Mouse (Mus musculus): ENCODE results near the gene Akap2. TPM values are rescaled to one million over a fixed set of nuclear protein-coding genes. Genes with fewer than 3 reads are reported as not detected.

The Akap2 gene
- polyA plus RNA-seq, 1 experiment from 2014 or later = 2.2 TPM

DNA sequence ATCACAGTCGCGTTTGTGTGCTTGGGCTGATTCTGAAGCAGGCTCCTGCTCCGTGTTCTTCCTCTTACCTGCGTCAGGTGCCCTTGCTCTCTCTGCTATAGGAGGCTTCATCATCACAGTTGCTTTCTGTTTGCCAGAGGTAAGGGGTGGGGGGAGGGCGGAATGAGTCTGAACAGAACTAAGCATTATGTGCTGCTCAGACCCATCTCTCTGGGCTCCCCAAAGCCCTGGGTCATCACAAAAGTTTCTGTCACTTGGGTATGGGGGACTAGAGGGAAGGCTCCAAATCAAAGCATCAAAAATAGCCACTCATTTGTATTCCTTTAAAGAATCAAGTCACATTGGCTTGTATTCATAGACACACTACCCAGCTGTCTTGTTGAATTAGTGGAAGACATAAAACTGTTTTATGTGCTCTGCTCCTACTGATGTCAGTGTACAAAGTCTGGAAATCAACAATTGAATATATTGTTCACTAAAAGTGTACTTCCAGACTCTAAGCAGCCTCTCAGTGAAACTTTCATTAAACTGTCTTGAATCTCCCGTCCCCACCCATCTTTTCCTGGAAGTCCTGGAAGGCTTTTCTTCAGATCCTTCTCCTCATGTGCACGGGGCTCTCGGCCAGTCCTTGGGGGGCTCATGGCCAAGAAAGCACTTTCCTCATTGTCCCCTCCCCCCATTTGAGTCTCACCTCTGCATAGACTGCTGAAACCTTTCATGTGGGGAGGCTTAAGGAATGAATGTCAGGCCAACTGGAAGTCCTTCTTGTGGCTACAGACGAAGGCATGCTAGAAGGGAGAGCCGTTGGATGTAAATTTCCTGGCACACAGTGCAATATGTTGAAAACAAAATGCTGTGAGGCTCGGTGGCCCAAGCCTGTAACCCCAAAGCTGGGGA lies 13.6 kb upstream of the Akap2 start:
- no peak overlapping the region for H3K4me3 ChIP-seq (replicated peaks)
- H3K36me3 ChIP-seq (replicated peaks) = no peaks in the 10 kb centered on the region
- WGBS (ENCODE audit: insufficient replicate concordance) = 62% methylated on average over 11 of the region's 11 CpGs

DNA sequence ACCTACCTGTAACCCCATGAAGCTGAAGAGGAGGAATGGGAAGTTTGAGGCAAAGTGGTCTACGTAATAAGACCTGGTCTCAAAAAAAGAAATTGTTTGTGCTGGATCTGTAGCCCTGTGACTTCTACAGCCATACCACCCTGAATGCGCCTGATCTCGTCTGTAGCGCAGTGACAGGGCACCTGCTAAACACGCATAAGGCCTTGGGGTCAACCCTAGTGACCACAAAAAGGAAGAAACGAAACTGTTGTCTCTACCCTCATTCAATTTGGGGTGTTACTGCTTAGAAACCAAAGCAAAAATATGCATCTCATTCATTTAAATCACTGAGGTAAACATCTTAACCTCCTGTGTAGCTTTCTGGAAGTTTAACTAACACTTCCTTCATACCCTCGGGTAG lies 12.9 kb upstream of the Akap2 start:
- no peak overlapping the region for H3K4me3 ChIP-seq (replicated peaks)
- H3K9me3 ChIP-seq (replicated peaks) = no peaks in the 10 kb centered on the region
- WGBS (ENCODE audit: insufficient replicate concordance) = 64% methylated on average over 7 of the region's 7 CpGs
- no peaks in the 10 kb centered on the region for H3K36me3 ChIP-seq (replicated peaks)
- no peaks in the 10 kb centered on the region for H3K27me3 ChIP-seq
- H3K4me2 ChIP-seq = no peak overlapping the region
- no peak overlapping the region for H3K9ac ChIP-seq
- H3K4me1 ChIP-seq (replicated peaks) = no peaks in the 10 kb centered on the region
- H3K27ac ChIP-seq (replicated peaks) = no peak overlapping the region
- ATAC-seq (ENCODE audit: insufficient read depth) = no peak

More for the DNA sequence above, 13.6 kb upstream of the Akap2 start:
- H3K4me2 ChIP-seq = no peak overlapping the region
- H3K27ac ChIP-seq (replicated peaks) = no peak overlapping the region
- no peaks in the 10 kb centered on the region for H3K4me1 ChIP-seq (replicated peaks)
- H3K9ac ChIP-seq = no peak overlapping the region
- H3K9me3 ChIP-seq (replicated peaks) = no peaks in the 10 kb centered on the region
- no peaks in the 10 kb centered on the region for H3K27me3 ChIP-seq
- ATAC-seq (ENCODE audit: insufficient read depth) = no peak

DNA sequence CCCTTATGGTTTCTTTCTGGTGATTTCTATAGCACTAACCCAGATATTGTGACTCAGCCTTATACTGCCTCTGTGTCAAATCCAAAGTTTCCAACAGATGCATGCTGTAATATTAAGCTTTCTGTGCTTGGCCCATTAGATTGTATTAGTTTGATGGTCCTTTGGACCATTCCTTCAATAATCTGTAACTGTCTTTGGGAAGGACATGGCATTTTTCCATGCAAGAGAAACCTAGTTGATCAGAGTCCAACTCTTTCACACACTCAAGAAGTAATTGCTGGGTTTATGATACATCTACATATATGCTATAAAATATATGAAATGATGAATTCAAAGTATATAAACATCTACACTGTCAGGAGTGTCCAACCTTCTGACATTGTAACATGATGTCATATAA lies 1.6 kb upstream of the Akap2 start:
- Histone ChIP-seq H3K4me3 (replicated peaks) (no peak overlapping the region), H3K27me3 (no peaks in the 10 kb centered on the region), H3K36me3 (replicated peaks) (no peaks in the 10 kb centered on the region), H3K4me1 (replicated peaks) (no peaks in the 10 kb centered on the region), H3K4me2 (no peak overlapping the region), H3K27ac (replicated peaks) (no peak overlapping the region), H3K9ac (no peak overlapping the region), H3K9me3 (replicated peaks) (no peaks in the 10 kb centered on the region)
- no peak for ATAC-seq (ENCODE audit: insufficient read depth)

DNA sequence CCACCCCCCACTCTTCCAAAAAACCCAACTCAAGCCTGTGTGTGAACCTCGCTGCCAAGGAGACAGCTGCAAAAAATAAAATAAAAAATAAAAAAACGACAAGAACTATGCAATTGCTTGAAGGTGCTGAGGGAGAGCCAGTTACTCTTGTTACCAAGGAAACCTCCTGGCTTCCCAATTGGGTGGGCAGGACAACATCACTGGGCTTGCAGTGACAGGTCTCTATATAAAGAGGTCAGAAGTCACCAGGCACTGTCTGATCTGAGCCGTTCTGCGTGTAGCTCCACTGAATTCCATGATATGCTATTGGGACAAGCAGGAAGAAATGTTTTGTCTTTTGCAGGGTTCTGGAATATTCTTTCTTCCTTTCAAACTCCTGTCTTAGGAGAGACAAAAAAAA lies 722 bp upstream of the Akap2 start:
- no peaks in the 10 kb centered on the region for H3K9me3 ChIP-seq (replicated peaks)
- H3K27me3 ChIP-seq = no peaks in the 10 kb centered on the region
- H3K9ac ChIP-seq = no peak overlapping the region
- H3K4me3 ChIP-seq (replicated peaks) = no peak overlapping the region
- H3K36me3 ChIP-seq (replicated peaks) = no peaks in the 10 kb centered on the region
- no peak for ATAC-seq (ENCODE audit: insufficient read depth)
- no peaks in the 10 kb centered on the region for H3K4me1 ChIP-seq (replicated peaks)
- no peak overlapping the region for H3K4me2 ChIP-seq
- 59% methylated on average over 4 of the region's 4 CpGs for WGBS (ENCODE audit: insufficient replicate concordance)
- no peak overlapping the region for H3K27ac ChIP-seq (replicated peaks)

DNA sequence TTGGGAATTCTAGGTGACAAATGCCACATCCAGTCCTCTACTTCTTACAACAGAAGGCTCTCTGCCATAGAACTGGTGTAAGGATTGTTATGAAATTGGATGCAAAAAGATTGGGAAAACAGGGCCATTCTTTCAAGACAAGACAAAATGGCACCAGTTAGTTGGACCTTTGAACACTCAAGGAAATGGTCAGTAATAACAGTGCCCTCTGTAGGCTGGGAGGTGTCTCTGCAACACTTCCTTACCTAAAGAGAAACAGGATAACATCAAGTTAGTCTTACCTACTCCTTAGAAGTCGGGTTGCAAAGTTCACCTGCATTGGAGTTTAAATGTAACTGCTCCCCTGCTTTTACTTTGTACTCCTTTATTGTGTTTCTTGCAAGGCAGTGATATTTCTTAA lies 1.9 kb downstream of the Akap2 start:
- 53% methylated on average over 1 of the region's 1 CpGs for WGBS (ENCODE audit: insufficient replicate concordance)
- Histone ChIP-seq H3K4me1 (replicated peaks) (no peaks in the 10 kb centered on the region), H3K27ac (replicated peaks) (no peak overlapping the region), H3K9me3 (replicated peaks) (no peaks in the 10 kb centered on the region), H3K36me3 (replicated peaks) (no peaks in the 10 kb centered on the region), H3K4me2 (no peak overlapping the region), H3K4me3 (replicated peaks) (no peak overlapping the region), H3K9ac (no peak overlapping the region), H3K27me3 (no peaks in the 10 kb centered on the region)
- no peak for ATAC-seq (ENCODE audit: insufficient read depth)

DNA sequence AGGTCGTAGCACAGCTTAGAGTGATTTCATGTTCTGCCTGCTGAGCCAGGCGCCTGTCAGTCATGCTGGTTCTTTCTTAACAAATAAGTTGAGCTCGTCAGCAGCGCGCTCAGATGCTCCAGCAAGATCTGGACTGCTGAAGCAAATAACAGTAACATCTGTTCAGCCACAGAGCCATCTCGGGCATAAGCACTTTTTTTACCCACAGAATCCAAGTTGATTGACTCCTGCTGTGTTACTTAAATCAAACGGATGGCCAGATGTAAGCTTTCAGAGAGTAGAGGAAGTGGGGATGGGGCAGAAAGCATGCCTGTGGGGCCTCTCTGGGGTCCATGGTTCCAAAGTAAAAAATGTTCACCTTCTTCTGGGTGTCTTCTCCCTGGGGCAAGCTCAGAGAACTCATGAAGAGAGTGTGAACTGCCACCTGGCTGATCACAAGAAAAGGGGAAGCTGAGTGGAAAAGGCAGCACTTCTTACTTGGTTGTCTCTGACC lies 3.5 kb downstream of the Akap2 start:
- Histone ChIP-seq H3K27ac (replicated peaks) (no peak overlapping the region), H3K36me3 (replicated peaks) (no peaks in the 10 kb centered on the region), H3K4me2 (no peak overlapping the region), H3K27me3 (no peaks in the 10 kb centered on the region), H3K4me3 (replicated peaks) (no peak overlapping the region), H3K9me3 (replicated peaks) (no peaks in the 10 kb centered on the region), H3K4me1 (replicated peaks) (no peaks in the 10 kb centered on the region), H3K9ac (no peak overlapping the region)
- 23% methylated on average over 7 of the region's 7 CpGs for whole genome bisulfite sequencing (ENCODE audit: insufficient replicate concordance)
- ATAC-seq (ENCODE audit: insufficient read depth) = no peak

DNA sequence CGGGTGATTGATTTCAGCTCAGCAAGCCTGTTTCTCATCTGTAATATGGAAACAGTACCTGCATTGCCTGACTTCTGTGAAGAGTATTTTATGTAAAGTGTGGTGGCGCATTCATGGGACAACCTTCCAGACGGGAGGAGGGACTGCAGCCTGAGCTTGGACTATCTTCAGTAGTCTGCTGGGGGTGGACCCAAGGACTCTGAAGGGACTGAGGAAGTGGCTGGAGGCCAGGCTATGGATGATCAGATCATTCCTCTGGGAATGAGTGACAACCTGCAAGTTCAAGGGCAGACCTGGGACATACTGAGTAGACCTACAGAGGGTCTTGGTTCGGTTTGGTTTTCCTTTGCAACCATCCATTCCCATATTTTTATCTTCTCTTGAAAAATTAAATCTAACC lies 4.8 kb downstream of the Akap2 start:
- Histone ChIP-seq H3K4me2 (no peak overlapping the region), H3K27ac (replicated peaks) (no peak overlapping the region), H3K4me1 (replicated peaks) (no peaks in the 10 kb centered on the region), H3K36me3 (replicated peaks) (no peaks in the 10 kb centered on the region), H3K4me3 (replicated peaks) (no peak overlapping the region), H3K9me3 (replicated peaks) (no peaks in the 10 kb centered on the region), H3K9ac (no peak overlapping the region), H3K27me3 (no peaks in the 10 kb centered on the region)
- no peak for ATAC-seq (ENCODE audit: insufficient read depth)
- WGBS (ENCODE audit: insufficient replicate concordance) = 73% methylated on average over 4 of the region's 4 CpGs

DNA sequence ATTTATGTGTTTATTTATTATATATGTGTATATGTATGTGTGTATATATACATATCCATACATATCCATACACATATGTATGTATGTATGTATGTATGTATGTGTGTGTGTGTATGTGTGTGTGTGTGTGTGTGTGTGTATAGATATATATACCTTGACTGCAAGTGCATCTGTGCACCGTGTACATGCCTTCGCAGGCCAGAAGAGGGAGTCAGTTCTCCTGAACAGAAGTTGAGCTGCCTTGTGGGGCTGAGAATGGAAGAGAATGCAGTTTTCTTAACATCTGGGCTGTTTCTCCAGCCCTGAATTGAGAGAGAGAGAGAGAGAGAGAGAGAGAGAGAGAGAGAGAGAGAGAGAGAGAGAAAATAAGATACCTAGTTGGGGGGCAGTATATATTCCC lies 6.2 kb downstream of the Akap2 start:
- Histone ChIP-seq H3K4me2 (no peak overlapping the region), H3K27me3 (no peaks in the 10 kb centered on the region), H3K9me3 (replicated peaks) (no peaks in the 10 kb centered on the region), H3K36me3 (replicated peaks) (no peaks in the 10 kb centered on the region), H3K4me1 (replicated peaks) (no peaks in the 10 kb centered on the region), H3K9ac (no peak overlapping the region), H3K27ac (replicated peaks) (no peak overlapping the region), H3K4me3 (replicated peaks) (no peak overlapping the region)
- no peak for ATAC-seq (ENCODE audit: insufficient read depth)
- 52% methylated on average over 2 of the region's 2 CpGs for WGBS (ENCODE audit: insufficient replicate concordance)

DNA sequence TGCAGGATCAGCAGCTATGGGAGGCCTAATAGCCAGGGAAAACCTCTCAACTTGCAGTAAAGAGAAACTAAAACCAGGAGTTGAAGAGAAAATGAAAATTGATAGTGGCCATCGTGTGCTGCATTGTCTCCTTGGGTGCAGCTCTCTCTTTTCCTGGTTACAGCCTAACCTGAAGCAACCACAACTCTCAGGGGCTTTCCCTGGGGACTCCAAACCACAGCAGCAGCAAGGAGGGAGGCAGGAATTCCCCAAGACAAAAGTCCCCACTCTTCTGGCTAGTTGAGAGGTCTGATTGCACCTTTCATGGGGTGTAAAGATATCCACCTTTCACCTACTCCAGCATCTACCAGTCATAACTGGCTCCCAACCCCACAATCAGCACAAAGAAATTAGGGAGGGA lies 8.1 kb downstream of the Akap2 start:
- Histone ChIP-seq H3K9ac (no peak overlapping the region), H3K27me3 (no peaks in the 10 kb centered on the region), H3K36me3 (replicated peaks) (no peaks in the 10 kb centered on the region), H3K4me2 (no peak overlapping the region), H3K27ac (replicated peaks) (no peak overlapping the region), H3K4me1 (replicated peaks) (no peaks in the 10 kb centered on the region), H3K9me3 (replicated peaks) (no peaks in the 10 kb centered on the region), H3K4me3 (replicated peaks) (no peak overlapping the region)
- WGBS (ENCODE audit: insufficient replicate concordance) = 44% methylated on average over 1 of the region's 1 CpGs
- no peak for ATAC-seq (ENCODE audit: insufficient read depth)

DNA sequence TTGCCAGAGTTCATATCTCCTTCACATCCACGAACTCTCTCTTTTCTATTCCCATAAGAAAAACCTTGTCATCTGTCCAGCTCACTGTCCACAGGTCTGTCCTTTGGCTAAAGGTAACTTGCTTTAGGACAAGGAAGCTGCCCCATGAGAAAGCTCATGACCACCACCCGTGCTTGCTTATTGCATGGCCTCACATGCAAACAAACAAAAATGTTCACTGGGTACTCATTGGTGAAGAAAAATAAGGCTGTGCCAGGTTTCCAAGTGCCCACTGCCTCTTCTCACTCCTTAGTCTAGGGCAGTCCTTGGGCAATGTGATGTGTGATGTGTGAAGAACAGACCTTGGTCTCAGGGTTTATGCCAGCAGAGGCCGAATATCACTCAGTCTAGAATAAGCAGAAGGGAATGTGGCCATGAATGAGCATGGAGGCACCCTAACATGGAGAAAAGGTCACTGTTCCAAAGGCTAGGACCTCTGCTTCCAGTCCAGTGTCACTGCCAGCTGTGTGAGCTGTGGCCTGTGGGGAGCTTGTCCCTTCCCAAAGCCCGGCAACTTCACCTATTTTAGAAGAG lies 11.2 kb downstream of the Akap2 start:
- ATAC-seq (ENCODE audit: insufficient read depth) = no peak
- Histone ChIP-seq H3K36me3 (replicated peaks) (no peaks in the 10 kb centered on the region), H3K4me3 (replicated peaks) (no peak overlapping the region), H3K27ac (replicated peaks) (no peak overlapping the region), H3K4me2 (no peak overlapping the region), H3K27me3 (no peaks in the 10 kb centered on the region), H3K9ac (no peak overlapping the region), H3K9me3 (replicated peaks) (no peaks in the 10 kb centered on the region), H3K4me1 (replicated peaks) (no peaks in the 10 kb centered on the region)
- WGBS (ENCODE audit: insufficient replicate concordance) = 60% methylated on average over 4 of the region's 4 CpGs

DNA sequence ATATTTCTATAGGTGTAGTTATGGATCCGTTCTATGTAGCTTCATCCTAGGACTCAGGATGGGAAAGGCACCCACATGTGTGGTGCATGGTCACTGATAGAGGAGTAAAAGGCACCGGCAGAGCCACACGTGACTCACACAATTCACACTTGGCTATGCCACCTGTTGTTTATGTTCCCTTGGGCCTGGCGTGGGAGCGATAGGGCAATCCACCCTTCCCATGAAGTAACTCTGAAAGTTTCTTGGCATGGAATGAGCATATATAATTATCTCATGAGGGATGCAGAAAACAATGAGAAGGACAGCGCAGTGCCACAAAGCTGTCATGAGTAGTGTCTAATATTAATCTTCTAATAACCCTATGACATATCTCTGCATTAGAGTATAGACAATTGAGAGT lies 12.6 kb downstream of the Akap2 start:
- Histone ChIP-seq H3K9me3 (replicated peaks) (no peaks in the 10 kb centered on the region), H3K4me3 (replicated peaks) (no peak overlapping the region), H3K9ac (no peak overlapping the region), H3K4me1 (replicated peaks) (no peaks in the 10 kb centered on the region), H3K4me2 (no peak overlapping the region), H3K27ac (replicated peaks) (no peak overlapping the region), H3K27me3 (no peaks in the 10 kb centered on the region), H3K36me3 (replicated peaks) (no peaks in the 10 kb centered on the region)
- no peak for ATAC-seq (ENCODE audit: insufficient read depth)
- 74% methylated on average over 6 of the region's 6 CpGs for WGBS (ENCODE audit: insufficient replicate concordance)
